Mouse (Mus musculus) CD4-positive, CD25-positive, alpha-beta regulatory T cell, adult 4 months (primary cell): ENCODE data around the gene Zfp931. TPM values are rescaled to one million over a fixed set of nuclear protein-coding genes. Genes with fewer than 3 reads are reported as not detected.
"Not testable (repeated sequence)": the region's sequence is repeated elsewhere in the genome, so short reads cannot be mapped to it uniquely, and the experiment has no call there.

Experiments used
- ATAC-seq: one replicate; pipeline ENCODE4 v1.8.0; 2017
- polyA plus RNA-seq, 2 experiments: library from polyadenylated mRNA; unstranded; fragments of 100-300 nt; shearing (Covaris generic); gene quantifications; one replicate each; pipeline ENCODE4 v1.2.1; 2017

Zfp931 gene
- polyA plus RNA-seq = 10 to 100 TPM in 1 of 2 experiments, 1 to 10 TPM in 1; 8.2 to 11.0 TPM

DNA sequence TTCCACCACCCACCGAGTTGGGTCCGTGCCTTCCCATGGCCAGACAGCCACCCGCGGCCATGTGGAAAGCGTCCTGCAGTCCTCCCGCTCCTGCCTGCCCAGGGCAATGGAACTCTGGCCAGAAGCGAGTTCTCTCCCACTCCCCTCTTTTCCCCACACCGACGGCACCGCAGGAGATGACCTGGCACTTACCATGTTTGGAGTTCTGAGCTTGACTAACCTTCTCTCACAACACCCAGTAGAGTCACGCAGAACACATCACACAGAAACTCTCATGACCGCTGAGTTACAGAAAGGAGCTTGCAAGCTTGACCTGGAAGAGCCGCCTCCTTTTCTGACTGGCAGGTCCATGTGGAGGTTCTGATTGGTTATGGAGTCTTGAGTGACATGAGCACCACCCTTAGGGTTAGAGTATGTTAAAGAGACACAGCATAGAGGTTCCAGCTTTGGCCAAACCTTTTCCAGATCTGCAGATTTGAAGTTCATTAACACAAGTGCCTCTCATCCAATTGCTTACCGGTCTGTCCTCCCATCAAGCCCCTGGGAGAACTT, at the start of gene Zfp931:
Zfp931 (minus strand) TSS at position 311 of the 552 bp plus-strand sequence.
- not testable (repeated sequence) for ATAC-seq

DNA sequence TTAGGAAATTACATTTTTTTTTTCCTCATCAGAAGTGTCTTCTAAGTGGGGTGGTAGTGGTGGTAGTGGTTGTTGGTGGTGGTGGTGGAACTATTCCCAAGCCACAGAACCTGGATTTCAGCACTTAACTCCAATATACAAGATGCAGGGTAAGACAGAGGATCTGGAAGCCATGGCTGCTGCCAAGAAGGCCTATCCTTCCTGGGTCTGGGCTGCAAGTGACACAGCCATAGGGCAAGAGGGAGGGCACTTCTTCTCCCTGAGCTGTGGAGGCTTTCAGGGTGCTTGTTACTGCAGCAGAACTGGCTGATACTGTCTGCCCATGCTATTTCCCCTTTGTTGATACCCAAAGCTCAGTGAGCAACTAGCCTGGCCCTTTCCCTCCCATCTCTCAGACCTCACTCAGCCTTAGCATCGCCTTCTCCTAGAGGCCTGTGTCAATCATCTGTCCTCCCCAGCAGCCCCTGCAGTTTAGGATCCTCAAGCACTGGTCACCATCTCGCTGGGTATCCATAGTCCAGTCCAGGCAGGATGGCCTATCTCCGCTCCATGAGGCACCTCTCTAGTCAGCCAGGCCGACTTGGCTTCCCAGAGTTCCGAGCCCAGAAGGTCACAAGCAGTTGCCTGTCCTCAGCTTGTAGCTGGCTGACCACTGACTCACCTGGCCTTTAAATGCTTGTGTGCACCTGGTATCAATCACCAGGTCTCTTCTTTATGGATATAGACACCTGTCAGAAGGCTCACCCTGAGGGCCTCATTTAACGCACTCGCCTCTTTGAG, 48.0 kb upstream of the Zfp931 start:
- ATAC-seq = no peak

DNA sequence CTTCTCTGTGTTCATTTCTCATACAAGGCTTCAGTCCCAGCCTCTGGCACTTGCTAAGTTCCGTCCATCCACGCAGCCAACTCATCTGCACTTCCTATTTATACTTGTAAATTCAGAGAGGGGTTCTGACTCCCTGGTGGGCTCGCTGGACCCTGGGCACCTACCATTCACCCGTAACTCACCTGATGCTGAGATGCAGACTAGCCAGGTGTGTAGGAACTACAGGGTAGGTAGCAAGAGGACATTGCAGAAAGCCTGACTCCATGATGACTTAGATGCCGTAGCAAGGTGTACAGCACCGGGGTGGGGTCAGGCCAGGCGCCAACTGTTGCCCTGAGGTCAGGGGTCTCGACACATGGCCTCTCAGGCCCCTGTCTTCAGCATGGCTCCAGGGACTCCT, 47.2 kb upstream of the Zfp931 start:
- no peak for ATAC-seq

DNA sequence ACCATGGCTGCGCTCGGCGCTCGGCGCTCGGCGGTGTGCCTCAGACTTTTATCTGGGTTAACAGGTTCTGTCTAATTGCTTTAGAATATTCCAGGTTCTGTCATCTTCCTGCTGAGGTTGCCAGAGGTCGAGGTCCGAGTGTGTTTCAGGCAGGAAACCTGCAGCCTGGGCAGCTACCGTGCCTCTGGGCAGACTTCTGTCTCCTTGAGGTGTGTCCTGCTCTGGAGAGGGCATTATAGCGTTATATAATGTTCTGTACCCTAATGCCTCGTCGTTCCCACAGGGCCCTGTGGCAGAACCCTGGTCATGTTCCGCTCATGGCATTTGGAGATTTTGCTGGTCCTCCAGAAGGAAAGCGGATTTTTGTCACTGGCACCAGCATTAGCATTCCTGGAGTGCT, 45.2 kb upstream of the Zfp931 start:
- ATAC-seq = no peak

DNA sequence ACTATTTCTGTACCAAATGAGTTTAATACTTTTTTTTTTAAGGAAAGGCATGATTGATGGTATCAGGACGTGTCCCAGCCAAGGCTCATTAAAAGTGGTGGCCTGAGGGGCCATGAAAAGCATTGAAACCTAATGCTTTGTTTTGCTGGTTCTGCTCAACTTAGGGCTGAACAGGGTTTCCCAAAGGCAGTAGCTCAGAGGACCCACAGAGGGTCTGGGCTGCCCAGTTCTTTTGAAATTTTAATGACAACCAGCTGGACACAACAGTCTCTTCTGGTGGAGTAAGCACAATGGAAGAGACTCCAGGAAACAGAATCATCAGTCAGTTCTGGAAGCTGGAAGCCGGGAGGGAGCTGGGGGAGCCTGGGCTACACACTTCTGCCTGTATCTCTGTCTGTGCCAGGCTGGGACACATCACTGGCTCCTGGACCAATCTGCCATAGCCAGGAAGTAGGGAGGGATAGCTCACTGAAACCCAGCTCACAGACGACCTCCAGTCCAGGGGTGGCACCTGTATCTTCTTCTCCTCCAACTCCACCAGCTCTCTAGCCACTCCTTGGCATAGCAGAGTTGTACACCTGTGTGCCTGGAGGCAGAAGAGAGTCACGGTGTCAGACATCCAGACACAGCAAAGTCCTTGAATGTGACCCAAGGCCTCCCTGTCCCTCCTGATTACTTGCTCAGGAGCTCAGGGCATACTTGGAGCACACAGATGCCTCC, 43.8 kb upstream of the Zfp931 start:
- ATAC-seq = no peak

DNA sequence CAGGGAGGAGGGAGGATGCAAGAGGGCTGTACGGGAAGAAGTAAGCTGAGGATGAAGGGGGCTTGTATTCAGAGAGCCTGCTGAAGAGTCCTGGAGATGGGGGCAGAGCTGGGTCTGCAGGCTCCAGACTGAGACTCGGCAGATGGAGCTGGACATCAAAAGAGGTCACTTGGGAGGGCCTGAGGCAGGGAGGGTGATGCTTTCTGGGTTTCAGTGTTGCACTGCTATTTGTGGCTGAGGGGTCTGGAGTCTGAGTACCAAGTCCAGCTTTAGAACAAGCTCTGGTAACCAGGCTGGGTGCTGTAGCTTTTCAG, 43.1 kb upstream of the Zfp931 start:
- ATAC-seq = no peak

DNA sequence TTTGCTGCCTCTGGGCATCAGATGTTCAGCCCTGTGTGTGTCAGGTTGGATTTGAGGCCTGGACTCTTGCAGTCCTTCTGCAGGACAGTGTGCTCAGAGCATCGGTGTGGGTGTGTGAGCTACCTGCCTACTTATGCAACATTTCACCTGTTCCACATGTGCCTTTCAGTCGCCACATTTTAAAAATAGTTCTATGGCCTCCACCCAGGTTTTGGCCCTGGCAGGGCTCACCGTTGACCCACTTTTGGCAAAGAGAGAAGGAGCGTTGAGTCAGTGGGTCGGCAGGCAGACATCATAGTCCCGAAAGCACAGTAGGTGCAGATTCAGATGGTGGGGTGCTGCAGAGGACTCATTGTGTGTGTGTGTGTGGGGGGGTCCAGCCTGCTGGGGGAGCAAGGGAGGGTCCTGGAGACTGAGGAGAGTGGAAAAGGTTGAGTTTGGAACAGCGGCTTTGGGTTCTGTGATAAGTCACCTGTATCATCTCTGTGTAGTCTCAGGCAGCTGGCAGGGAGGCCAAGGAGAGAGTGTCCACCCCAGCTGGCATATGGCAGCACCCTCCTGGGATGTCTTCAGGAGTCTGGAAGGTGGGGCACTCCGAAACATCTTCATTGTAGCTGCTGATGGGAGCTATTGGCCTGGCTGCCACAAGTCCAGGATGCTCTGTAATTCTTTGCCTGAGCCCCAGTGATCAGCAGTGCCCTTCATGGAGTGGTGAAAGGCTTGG, 42.5 kb upstream of the Zfp931 start:
- ATAC-seq = no peak

DNA sequence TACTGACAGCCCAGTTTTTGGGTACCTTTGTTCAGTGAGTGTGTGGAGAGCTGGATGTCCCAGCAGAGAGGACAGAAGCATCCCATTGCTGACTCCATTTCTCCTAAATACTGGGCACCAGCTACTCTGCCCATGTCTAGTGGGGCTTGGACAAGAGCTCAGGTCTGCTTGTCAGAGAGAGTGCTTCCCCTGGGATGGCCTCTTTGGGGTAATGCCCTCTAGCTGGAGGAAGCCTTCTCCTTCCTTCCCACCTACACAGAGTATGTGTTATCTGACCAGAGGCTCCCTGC, 42.0 kb upstream of the Zfp931 start:
- ATAC-seq = no peak

DNA sequence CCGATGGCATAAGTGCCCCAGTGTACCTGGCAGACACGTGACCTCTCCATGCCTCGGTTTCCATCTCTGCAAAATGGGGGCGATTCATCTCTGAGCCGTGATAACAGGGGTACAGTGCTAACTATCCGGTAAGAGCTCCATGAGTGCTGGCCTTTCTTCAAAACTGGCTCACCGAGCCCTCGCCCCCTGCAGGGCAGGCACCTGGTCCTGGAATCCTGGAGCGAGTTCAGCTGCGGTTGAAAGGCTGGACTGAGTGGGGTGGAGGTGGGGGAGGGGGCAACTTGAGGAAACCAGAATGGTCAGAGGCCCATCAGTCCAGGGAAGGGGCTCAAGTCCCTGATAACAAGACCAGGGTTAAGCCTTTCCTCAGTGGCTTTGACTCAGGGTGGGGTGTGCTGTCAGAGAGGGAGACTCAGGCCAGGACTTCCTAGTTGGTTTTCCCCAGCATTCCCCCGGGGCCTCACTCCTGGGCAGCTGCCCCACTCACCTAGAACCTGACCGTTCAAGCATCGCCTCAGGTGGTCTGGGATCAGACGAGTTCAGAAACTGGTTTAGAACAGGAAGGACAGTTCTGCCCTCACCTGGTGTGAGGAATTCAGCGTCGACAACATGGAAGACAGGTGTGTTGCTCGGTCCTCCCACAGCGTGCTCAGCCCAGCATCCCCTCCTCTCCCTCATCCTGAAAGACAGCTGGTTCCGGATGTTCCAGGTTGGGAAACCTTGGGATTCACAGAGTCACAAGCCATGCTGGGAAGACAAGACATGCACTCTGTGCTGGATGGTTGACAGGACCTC, 41.5 kb upstream of the Zfp931 start:
- no peak for ATAC-seq

DNA sequence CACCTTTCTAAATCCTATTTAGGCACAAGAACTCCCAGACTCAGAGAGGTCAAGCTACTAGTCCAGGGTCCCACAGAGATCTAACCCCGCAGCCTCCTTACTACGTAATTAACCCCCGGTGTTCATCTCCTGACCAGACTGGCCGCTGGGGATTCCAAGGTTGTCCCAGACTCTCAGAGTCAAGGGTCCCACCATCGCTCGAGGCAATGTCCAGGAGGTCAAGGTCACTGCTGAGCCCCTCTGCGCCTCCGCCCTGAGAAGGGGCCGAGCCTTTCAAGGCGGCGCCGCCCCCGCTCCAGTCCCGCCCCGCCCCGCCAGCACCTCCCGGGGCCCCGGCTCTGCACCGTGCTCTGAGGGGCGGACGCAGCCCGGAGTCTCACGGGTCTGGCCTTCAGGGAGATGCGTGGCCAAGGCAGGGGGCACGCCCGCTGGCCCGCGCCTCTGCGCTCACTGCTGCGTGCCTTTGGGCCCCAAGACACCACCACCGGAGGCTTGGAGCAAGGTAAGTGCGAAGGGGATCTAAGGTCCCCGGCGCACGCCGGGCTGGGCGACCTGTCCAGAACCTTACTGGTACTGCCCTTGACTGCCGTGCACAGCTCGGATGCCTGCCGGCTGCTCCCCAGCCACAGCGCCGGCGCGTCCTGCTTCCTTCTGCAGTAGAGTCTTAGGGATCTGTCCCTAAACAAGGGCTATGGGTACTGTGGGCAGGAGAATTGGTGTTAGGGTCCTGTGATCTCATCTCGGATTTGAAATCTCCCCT, 40.7 kb upstream of the Zfp931 start, which contains the start of gene Phactr3:
Phactr3 (plus strand) TSS at position 175 of the 760 bp plus-strand sequence.
- no peak for ATAC-seq

DNA sequence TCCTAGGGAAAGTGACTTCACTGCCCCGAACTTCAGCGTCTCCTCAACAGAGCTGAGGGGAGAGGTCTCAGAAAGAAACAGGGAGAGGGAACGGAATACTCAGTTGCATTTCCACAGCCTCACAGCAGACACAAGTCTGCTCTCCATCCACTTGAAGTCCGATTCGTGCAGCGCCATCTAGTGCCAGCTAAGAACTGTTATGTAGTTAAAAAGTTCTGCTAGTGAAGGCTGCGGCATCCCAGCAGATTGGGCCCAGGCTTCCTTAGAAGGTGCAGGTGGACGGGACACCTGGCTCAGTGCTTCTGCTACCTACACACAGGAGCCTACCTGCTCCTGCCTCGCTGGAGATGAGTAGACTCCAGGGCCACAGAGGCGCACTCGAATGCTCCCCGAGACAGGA, 39.7 kb upstream of the Zfp931 start:
- ATAC-seq = no peak

DNA sequence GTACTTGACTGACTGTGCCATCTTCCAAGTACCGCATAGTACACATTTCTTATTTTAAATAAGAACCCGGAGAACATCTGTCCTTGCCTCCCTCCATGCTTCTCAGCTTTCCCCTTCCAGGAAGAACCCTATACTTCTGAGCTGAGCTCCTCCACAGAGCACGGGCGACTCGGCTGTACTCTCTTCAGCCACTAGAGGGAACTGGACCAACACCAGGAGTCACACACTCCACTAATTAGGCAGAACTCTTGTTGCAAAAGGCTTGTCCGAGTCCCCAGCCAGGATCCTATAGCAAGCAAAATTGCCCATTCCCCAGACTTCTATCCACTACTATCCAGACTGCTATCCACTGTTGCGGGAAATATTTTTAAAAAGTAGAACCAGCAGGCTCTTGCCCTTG, 23.7 kb upstream of the Zfp931 start:
- ATAC-seq = peak; percentile 68

DNA sequence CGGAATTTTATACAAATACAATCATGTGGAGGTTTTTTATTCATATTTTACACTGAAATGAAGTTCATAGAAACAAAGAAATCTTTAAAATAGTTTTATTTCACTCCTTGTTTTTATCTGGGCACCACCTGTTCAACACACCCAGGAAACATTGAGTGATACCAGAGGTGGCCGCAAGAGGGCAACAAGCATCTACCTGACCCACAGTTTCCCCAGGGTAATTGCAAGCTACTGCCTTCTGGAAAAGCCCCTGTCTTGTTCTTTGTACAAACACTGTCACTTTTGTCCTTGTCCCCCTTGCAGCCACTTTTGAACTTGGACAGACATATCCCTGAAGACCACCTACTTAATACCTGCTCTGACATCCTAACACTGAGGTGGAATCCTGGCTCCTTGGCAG, 19.7 kb upstream of the Zfp931 start:
- peak; percentile 74 for ATAC-seq

DNA sequence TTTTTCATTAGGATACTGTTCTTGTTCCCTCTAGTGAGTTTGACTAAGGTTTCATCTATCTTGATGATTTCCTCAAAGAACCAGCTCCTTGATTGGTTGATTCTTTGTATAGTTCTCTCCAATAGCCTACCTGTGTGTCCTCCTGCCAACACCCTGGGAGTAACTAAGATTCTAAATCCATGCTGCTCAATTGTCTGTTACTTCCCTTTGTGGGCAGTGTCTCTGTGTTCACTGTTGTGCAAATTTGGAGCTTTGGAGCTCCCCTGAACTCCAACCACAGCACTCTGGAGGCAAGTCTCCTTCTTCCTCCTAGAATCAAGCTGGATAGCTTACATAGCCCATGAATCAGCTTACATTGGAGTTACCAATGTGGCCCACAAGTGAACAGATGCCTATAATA, 11.3 kb upstream of the Zfp931 start:
- ATAC-seq = no peak

DNA sequence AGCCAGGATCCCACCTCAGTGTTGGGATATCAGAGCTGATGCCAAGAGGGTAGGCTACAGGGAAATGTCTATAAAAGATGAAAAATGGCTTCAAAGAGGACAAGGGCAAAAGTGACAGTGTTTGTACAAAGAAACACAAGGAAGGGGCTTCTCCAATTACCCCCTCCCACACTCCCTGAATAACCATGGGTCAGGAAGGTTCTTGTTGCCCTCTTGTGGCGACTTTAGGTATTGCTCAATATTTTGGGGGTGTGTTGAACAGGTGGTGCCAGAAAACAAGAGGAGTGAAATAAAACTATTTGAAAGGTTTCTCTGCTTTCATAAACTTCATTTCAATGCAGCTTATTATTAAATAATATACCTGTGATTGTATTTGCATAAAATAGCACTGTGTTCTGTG, 20.1 kb downstream of the Zfp931 start:
- peak; percentile 77 for ATAC-seq

DNA sequence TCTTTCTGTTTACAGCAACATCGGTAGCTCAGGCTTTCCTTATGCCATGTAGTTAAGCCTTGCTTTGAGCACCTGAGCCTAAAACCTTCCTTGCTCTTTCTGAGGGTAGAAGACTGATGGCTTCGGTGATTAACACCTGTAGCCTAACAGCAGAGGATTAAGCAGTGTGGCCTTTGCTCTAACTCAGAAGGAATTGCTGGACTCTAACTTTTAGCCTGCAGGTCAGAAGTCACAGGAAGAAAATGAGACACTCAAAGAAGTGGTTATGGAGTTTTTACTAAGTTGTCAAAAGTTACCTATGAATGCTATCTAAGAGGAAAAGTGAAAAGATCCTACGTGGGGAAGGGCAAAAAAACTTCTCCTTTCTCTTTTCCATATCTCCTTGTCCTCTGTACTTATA, 50.7 kb downstream of the Zfp931 start:
- not testable (repeated sequence) for ATAC-seq

DNA sequence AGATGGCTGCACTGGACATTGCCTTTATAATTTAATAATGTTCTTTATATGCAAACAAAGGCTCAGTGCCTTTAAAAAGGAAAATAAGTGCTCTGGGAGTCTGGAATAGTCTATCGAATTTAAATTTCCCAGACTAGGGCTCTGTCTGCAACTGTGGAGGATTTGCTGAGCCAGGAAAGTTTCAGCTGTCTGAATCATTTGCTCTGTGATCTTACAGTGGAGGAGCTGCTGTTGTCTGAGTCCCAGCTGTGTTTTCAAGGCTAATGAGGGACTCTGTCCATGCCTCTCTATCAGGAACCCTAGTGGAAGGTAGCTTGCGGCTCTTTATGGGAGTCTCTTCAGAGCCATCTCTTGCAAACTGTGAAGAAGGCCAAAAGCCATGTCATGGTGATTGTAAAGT, 54.4 kb downstream of the Zfp931 start:
- ATAC-seq = not testable (repeated sequence)

DNA sequence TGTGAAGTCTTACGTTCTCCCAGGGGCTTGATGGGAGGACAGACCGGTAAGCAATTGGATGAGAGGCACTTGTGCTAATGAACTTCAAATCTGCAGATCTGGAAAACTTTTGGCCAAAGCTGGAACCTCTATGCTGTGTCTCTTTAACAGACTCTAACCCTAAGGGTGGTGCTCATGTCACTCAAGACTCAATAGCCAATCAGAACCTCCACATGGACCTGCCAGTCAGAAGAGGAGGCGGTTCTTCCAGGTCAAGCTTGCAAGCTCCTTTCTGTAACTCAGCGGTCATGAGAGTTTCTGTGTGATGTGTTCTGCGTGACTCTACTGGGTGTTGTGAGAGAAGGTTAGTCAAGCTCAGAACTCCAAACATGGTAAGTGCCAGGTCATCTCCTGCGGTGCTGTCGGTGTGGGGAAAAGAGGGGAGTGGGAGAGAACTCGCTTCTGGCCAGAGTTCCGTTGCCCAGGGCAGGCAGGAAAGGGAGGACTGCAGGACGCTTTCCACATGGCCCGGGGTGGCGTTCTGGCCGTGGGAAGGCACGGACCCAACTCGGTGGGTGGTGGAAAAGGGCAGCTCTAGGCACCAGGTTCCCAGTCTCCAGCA, 55.2 kb downstream of the Zfp931 start, which contains the start of gene Zfp971:
Zfp971 (plus strand) TSS at position 274 of the 601 bp plus-strand sequence.
- not testable (repeated sequence) for ATAC-seq

DNA sequence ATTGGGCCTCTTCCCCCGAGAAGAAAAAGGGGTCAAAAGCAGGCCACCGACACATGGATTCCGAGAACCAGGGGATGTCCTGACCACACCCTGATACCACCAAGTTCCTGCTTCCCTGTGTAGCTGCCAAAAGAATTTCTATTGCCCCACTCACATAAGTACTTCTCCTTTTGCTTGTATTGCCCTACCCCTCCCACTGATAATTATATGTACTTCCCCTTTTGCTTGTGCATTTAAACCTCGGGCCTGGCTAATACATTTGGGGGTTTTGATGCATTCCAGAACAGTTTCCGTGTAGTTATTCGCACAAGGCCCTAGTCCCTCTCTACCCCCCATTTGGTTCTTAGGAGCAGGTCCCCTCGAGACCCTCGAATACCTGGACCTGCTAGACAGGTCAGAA, 57.5 kb downstream of the Zfp931 start:
- not testable (repeated sequence) for ATAC-seq

DNA sequence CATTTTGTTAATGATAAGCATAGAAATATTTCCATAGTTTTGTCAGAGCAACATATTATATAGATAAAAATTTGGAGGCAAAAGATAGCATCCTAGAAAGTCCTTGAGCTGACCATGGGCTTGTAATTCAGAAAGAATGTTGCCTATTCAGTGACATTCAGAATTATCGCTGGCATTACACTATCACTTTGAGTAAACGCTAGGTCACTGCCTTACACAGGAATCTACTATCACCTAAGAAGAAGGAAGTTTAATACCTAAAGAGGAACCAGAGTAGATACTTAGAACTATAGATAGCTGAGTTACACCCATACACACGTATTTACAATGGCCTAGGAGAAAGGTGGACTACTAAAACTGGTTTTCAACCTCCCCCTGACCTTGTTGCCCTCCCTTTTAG, 58.8 kb downstream of the Zfp931 start:
- not testable (repeated sequence) for ATAC-seq
